Mouse (Mus musculus) embryo, embryonic 10 days (tissue): ENCODE results near the gene Celf5.

ENCODE experiments used
- DNase-seq: peaks from one replicate; pipeline ENCODE4 v3.0.0-alpha.2; 2015; ENCODE audit warnings: low spot score

Celf5 gene

DNA sequence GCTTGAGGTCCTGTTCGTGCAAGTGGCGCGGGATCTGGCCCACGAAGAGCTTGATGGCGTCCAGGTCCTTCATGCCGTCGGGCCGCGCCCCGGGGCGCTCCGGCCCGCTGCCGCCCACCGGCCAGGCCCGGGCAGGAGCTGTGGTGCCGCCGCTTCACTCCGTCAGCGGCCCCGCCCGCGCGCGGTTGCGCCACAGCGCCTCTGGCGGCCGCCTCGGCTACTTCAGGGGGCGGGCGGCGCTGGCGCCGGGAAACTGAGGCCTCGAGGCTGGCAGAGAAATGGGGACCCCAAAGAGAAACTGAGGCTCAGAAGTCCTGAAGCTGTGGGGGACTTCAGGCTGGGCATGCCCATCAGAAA, at the start of gene Celf5:
Celf5 (minus strand) TSS at position 177 of the 357 bp plus-strand sequence.
- no peak for DNase-seq

DNA sequence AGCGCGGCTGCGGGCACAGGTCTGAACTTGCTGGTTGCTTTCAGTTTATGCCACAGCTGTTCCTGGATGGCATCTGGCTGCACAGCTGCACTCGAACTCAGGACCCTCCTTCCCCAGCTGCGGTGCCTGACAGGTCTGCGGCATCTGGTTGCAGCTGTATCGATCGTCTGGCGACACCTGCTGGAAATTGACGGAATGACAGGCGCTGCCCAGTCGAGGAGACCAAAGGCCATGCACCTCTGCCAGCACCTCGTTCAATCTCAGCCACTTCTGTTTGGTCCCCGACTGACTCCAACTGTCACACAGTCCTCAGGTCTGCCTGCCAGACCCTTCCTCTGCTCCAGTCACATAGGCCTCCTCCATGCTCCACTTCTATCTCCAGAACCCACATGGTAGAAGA, 44.3 kb upstream of the Celf5 start:
- peak; percentile 89 for DNase-seq

DNA sequence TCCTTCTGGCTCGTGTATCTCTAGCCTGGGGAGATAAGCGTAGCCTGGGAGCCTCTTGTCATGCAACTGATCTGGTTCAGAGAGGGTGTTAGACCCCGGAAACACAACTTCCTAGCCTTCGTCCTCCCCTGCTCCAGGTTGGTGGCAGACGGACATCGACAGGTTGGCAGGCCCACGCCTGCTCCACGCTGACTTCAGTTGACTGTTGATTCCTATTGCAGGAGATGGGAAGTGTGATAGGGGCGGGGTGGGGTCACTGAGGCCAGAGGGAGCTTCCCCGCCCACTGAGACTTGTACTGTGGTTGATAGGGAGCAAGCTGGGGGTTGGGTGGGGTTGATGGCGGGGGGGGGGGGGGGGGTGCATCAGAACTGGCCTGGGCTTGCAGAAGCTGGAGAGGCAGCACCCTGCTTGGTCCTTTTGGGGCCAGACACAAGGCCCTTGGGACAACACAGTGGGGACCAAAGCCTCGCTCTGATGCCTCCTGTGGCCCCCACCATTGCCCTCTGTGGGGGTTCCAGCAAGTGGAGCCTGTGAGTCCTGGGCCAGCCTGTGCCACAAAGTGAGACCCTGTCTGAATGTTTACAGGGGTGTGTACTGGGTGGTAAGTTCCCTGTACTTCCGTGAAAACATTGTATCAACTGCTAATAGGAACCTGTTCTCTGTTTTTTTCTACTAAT, 42.6 kb upstream of the Celf5 start:
- DNase-seq: no peak

DNA sequence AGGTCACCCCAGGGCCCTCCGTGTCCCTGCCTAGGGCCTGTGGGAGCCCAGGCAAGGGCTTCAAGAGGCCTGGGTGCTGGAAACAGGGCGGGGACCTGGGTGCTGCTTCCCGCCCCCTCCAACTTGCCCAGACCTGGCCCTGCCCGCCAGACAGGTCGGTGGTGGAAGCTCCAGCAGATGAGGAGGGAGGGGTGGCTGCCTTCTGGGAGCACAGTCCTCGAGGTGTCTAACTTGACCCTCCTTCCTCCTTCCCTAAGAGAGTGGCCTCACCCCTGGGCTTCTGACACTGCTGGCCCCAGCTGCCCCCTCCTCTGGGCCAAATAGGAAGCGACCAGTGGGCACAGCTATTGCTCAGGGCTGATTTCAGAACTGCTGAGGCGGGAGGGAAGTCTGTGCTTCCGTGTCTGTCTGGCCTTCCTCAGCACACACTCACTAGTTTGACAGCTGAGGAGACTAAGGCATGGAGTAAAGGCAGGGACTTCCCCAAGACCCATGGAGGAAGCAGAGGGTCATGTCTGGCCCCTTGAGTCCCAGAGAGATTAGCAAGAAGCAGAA, 41.6 kb upstream of the Celf5 start, which contains the start of gene Gna15:
Gna15 (minus strand) TSS at position 175 of the 555 bp plus-strand sequence.
- no peak for DNase-seq

DNA sequence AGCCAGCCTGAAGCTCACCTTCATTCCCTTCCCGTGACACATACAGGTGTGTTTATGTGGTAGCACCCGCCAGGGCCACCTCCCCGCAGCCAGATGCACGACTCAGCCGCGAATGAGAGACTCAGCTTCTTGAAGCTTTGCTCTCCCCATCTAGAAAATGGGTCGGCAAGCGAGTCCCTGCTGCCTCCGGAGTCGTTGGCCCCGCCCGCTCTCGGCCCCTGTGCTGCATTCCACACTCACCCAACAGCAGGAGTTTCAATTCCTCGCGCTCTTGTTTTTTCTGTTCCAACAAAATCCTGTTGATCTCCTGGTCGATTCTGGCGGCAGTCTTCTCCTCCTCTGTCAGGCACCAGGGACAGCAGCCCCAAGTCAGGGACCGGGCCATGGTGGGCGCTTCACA, 41.1 kb upstream of the Celf5 start:
- peak; percentile 19 for DNase-seq

DNA sequence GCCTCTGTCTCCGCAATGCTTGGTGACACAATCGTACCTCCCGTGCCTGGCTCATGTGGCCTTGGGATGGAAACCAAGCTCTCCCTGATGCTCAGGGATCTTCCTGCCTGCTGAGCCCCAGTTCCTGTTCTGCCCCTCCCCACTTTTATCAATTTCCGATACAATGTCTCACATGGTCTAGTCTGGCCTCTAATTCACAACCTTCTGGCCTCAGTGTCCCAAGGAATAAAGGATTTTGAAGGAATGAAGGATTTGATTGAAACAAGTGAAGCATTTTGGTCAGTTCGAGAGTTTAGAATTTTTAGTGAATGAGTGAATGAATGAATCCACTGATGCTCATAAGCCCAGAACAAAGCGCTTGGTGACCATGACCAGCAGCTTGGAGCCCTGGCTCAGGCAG, 40.6 kb upstream of the Celf5 start:
- no peak for DNase-seq

DNA sequence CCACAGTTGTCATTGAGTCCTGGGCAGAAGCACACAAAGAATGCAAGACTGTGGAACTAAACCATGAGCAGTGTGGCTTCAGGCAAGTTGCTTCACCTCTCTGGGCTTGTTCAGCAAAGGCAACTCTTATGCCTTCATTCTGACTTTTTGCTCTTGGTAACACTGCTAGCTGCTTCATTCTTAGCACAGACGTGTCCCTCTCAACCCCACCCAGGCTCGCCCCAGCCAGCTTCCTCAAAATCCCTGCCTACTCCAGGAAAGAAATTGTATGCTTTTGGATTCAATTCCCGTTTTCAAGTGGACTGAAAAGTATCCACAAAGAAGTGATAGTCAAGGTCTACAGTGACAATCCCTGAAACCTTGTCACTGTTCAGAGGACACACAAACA, 37.5 kb upstream of the Celf5 start:
- no peak for DNase-seq

DNA sequence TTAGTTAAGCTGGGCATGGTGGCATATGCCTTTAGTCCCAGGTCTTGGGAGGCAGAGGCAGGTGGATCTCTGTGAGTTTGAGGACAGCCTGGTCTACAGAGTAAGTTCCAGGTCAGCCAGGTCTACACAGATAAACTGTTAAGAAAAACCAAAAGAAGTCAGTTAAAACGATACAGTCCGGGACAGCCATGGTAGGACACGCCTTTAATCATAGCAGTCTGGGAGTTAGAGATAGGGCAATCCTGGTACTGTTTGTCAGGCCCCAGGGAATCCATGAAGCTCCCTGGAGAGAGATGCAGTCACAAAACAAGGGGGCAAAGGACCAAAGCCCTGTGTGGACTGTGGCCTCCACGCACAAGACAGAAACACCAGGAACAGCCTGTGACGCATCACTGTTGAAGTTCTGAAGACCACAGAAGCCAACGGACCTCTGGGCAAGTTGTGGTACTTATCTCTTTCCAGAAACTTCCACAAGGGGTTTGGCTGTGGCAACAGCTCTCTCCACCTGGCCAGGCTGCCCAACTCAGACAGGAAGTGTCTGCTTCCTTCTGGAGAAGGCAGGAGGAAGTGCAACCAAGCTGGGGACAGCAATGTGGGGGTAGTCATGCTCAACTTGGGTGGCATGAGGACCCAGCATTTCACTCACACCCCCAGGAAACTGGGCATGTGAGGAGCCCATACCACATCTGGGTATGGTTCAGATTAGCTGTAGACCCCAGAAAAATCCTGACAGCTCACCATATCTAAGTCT, 36.9 kb upstream of the Celf5 start:
- DNase-seq: no peak

DNA sequence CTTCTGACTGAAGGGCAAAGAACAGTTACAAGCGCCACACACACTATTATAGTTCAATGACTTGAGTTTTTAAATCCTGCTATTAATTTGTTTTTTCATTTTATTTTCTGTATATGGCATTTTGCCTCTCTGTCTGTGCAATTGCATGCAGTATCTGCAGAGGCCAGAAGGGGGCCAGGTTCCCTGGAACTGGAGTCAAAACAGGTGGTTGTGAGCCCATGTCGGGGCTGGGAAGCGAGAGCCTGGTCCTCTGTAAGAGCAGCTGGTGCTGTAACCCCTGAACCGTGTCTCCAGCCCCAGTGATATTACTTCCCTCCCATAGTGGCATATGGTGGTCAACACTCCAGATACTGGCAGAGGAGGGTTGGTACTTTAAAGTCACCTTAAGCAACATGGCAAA, 36.0 kb upstream of the Celf5 start:
- peak; percentile 76 for DNase-seq

DNA sequence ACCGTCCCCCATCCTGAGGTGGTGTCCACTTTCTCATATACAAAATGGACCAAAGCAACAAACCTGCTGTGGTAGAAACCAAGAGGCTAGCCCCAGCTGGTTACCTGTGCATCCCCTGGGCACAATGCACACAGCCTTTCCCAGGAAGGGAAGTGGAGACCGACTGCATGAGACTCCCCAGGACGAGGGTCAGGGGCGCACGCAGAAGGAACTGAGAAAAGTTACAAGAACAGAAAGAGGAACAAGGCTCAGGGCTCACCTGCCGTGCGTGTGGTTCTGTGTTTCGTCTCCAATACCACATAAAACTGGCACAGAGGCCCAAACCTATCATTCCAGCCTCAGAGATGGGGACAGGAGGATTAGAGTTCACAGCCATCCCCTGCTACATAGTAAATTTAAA, 34.7 kb upstream of the Celf5 start:
- no peak for DNase-seq

DNA sequence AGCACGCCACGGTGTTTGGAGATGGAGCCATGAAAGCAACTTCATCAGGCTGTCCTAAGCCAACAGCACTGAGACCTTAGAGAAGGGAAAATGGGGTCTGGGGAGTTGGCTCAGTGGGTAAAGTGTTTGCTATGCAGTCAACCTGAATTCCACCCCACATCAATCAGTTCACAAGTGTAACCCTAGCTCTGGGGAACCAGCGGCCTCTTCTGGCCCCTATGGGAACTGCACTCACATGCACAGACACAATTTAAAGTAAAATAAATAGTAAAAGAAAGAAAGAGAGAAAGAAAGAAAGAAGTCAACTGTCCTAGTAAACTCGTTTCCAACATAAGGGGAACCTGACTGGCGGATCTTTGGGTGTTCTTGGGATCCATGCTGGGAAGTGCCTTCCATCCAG, 31.3 kb upstream of the Celf5 start:
- DNase-seq: no peak

DNA sequence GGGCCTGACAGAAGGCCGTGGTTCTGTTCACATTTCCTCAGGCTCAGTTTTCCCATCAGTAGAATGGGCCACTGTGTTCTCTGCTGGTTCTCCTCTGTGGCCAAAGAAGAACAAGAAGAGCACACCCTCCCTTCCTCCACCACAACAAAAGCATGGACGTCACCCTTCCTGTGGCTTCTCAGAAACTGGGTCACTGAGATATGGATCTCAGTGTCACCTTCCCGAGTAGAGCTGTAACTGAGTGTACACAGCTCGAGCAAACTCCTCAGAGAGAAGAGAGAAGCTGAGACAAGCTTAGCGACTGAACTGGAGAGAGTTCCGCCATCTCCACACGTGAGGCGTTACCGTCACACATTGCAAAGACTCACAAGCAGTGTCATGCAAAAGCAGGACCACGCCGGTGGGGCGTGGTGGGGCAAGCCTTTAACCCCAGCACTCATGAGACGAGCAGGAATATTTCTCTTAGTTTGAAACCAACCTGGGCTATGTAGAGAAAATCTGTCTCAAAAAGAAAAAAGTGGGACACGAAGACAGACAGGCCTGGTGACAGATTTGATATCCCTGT, 27.8 kb upstream of the Celf5 start:
- no peak for DNase-seq

DNA sequence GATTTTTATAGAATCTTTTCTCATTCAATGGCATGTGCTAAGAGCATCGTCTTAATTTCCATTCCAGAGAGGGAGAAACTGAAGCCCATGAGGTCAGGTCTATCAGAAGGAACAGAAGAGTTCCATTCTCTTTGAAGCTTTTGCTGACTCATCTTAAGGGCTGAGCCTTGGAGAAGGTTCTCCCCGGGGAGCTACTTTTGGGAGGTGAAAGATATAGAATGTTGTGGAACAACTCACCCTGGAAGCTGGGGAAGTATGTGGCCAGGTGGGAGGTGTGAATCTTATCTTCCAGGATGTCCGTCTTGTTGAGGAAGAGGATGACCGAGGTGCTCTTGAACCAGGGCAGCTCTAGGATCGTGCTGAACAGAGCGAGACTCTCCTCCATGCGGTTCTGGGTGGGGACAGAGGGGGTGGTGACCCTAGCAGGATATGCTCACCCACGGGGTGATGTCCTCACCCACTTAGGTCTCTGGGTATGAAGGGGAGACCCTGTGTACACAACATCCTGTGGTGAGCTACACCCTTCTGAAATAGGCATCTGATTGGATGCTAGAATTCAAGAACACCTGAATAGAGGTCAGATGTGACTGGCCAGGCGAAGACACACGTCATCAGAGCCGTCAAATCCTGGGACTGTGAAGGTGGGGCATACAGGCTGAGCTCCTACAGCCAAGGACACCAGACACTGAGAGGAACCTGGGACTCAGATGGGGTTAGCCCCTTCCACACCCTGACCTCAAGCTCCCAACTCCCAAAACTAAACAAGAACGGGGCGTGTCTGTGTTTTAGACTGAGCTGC, 25.4 kb upstream of the Celf5 start:
- DNase-seq: no peak

DNA sequence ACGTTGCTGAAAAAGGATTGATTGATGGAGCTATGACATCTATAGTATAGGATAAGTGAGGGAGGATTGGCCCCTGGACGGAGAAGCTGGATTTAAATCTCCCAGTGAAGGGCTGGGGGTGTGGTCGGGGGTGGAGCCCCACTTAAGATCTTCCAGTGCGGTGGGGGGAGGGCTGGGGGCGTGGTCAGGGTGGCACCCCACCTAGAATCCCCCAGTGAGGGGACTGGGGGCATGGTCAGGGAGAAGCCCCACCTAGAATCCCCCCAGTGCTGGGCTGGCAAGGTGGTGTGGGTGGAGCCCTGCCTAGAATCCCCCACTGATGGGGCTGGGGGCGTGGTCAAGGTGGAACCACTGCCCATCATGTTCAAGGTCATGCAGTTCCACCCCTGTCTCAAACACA, 24.6 kb upstream of the Celf5 start:
- no peak for DNase-seq

DNA sequence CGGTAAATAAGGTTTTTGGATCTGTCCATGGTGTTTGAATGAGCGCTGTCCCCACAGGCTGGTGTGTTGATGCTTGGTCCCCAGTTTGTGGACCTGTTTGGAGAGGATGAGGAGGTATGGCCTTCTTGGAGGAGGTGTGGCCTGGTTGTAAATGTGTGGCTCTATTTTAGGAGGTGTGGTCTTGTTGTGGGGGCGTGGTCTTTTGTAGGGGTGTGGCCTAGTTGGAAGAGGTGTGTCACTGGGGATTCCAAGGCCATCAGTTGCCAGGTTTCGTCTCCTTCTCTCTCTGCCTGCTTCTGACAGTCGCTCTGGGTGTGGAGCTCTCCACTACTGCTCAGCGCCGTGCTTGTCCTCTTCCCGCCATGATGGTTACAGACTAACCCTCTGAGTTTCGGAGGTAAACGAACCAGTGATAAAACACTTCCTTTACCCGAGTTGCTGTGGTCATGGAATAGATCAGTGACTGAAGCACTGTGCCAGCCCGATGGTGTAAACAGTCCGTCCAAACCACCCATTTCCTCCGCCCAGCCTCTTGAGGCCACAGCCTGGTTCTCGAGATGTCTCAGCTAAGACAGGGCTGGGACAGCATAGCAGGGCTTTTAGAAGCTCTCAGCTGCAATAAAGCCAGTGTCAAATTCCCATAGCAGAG, 22.6 kb upstream of the Celf5 start:
- no peak for DNase-seq

DNA sequence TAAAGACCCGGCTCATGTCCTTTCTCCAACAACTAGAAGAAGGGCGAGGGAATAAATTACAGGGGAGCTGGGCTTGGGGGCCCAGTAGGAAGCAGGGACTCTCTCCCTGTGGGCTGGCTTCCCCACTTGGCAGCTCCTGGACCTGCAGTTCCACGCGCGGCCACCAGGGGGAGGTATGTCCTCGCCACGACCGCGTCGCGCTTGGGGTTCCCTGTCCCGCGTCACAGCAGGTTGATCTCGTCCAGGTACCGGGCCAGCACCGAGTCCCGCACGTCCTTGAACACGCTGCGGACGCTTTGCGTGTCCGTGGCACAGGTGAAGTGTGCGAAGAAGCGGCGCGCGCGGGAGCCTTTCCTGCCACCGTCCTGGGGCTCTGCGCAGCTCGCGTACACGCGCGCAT, 20.1 kb upstream of the Celf5 start:
- peak; percentile 87 for DNase-seq

DNA sequence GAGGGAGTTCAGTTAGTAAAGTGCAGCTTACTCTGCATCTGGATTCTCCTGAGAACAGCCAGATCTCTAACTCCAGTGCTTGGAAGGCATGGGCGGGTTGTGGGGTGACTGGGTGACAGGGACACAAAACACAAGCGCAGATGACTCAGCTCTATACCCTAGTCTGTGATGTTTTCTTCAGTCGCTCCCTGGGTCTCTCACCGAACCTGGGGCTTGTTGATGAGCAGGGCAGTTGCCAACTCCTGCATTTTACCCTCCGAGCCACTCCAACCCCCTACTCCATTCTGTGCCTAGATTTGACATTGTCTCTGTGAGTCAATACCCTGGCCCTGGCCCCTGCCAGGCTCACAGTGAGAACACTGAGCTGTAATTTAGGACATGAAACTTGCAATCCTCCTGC, 19.4 kb upstream of the Celf5 start:
- no peak for DNase-seq

DNA sequence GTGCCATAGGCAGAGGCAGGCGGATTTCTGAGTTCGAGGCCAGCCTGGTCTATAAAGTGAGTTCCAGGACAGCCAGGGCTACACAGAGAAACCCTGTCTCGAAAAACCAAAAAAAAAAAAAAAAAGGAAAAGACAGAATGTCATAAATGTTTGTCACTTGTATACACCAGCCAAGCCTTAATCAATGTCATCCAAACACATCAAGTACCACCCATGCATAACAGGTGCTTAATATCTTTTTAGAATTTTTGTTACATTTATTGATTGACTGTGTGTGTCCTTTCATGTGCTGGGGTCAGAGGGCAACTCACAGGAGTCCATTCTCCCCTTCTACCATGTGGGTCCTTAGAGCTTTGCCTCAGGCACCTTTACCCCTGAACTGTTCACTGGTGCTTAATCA, 17.5 kb upstream of the Celf5 start, which contains the start of gene S1pr4:
S1pr4 (minus strand) TSS at position 101 of the 400 bp plus-strand sequence.
- DNase-seq: no peak

DNA sequence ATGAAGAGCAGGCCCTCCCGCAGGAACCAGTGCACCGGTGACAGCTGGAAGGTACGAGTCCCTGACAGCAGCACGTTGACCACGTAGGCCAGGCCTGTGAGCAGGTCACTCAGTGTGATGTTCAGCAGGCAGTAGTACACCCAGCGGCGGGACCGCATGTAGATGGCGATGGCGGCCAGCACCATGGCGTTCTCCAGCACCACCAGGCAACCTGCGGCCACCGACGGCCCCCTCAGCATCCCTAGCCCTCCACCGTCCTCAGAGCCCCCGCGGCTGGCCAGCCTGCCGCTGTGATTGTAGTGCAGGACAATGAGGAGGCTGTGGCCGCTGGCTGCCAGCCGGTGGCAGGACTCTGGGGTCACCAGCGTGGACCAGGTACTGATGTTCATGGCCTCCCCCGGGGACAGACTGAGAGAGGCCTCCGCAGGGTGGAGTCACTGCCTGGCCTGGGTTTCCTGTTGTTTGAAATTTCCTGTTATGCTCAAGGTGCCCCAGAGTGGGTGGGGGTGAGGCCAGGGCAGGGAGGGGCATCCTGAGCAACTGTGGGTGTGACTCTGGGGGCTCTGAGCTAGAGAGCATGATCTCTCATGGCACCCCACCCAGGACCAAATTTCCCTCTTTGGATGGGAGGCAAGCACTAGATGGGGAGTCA, 16.9 kb upstream of the Celf5 start:
- no peak for DNase-seq

DNA sequence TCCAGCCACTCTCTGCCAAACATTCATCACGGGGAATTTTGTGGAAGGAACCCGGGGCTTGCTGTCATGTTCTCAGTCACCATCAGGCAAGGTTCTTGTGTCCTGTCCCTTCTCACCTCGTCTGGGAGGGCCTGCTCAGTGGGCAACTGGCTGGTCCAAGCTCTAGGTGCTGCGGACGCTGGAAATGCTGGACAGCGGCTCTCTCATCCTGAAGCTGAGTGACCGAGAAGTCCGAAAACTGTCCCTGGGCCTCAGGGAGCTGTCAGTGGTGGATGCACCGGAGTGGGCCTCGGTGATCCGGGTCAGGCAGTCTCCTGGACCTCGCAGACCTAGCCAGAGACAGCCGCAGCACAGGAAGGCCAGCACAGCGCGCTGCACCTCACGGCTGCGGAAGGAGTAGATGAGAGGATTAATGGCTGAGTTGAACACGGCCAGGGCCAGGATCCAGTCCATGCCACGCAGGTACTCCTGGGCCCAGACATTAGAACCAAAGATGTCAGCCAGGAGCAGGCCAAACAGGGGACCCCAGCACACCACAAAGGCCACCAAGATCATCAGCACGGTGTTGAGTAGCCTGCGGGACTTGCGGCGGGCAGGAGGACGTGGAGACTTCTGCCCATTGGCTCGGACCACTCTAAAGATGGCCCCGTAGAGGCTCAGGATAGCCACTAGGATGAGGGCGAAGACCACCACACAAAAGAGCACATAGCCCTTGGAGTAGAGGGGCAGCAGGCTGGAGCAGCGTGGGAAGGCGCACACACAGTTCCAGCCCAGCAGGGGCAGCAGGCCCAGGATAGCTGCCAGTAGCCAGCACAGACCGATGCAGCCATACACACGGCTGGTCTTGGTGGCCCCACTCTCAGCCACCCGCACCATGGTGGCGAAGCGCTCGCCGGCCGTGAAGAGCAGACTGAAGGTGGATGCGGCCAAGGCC, 16.1 kb upstream of the Celf5 start:
- no peak for DNase-seq
